Mouse (Mus musculus): ENCODE results near the gene Nectin4. TPM values are rescaled to one million over a fixed set of nuclear protein-coding genes. Genes with fewer than 3 reads are reported as not detected.

Nectin4 gene
- polyA plus RNA-seq, 1 experiment from 2014 or later, result 2.3 TPM

DNA sequence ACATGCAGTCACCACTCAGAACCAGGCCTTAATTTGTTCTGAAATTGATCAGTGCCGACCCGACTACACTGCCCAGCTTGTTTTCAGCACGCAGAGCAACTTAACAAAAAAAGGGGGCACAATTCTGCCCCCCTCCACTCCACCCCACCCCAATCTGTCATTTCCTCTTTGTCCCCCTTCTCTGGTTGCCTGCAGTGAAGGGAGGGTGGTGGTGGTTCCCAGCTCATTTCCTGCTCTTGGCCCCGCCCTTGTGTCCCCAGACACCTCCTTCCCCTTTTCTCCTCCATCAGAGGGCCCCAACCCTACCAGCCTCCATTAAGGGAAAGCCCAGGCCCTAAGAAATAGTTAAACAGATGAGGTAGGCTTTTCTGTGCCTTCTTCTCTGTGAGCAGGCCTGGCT, 20.2 kb downstream of the Nectin4 start:
- Histone ChIP-seq H3K4me2 (no peak overlapping the region), H3K4me3 (ENCODE audit: low read depth, low read length) (no peak overlapping the region), H3K27me3 (ENCODE audit: insufficient read depth, low read length) (no peaks in the 10 kb centered on the region), H3K9ac (no peak overlapping the region), H3K27ac (ENCODE audit: low read depth) (no peak overlapping the region), H3K4me1 (ENCODE audit: insufficient read depth) (no peaks in the 10 kb centered on the region), H3K9me3 (ENCODE audit: low read depth, low read length) (no peaks in the 10 kb centered on the region), H3K36me3 (ENCODE audit: insufficient read depth) (no peaks in the 10 kb centered on the region)
- TF ChIP-seq CTCF (IDR thresholded peaks at IDR 0.05; ENCODE audit: low read depth), result no peak
- WGBS, result 67% methylated on average over 4 of the region's 4 CpGs
- no peak for ATAC-seq (ENCODE audit: insufficient read depth)
- no peak for DNase-seq

DNA sequence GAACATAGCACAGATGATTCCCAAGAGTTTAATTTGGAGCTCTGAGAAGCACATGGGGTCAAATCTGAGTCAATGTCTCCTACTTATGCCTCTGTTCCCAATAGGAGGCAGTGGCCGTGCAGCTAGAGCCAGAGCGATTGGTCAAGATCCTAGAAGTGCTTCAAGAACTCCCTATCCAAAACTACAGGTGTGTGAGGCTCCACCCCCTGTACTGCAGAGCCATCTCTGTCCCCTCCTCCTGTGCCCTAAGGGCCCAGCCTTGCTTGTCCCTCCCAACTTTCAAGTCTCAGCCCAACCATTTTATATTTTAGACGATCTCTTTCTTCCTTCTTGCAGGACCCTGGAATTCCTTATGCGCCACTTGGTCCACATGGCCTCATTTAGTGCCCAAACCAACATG, 31.9 kb downstream of the Nectin4 start:
- Histone ChIP-seq H3K4me1 (ENCODE audit: insufficient read depth) (no peaks in the 10 kb centered on the region), H3K27ac (ENCODE audit: low read depth) (no peak overlapping the region), H3K4me3 (ENCODE audit: low read depth, low read length) (no peak overlapping the region), H3K4me2 (no peak overlapping the region), H3K9me3 (ENCODE audit: low read depth, low read length) (no peaks in the 10 kb centered on the region), H3K9ac (no peak overlapping the region), H3K27me3 (ENCODE audit: insufficient read depth, low read length) (no peaks in the 10 kb centered on the region), H3K36me3 (ENCODE audit: insufficient read depth) (no peaks in the 10 kb centered on the region)
- ATAC-seq (ENCODE audit: insufficient read depth), result no peak
- WGBS, result 71% methylated on average over 4 of the region's 4 CpGs
- DNase-seq, result no peak
- no peak for TF ChIP-seq CTCF (IDR thresholded peaks at IDR 0.05; ENCODE audit: low read depth)

DNA sequence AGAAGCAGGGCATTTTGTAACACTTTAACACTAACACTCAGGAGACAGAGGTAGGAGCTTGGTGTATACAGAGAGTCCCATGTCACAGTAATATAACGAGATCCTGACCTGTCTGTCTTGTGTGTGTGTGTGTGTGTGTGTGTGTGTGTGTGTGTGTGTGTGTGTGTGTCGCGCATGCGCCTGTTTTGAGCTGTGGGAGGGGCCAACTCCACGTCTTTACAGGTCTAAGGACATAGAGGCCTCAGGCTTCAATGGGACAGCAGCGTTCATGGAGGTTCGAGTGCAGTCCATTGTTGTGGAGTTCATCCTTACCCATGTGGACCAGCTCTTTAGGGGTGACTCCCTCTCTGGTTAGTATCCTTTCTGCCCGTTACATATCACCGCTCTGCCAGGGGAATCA, 33.1 kb downstream of the Nectin4 start:
- no peak for DNase-seq
- no peaks in the 10 kb centered on the region for H3K4me1 ChIP-seq (ENCODE audit: insufficient read depth)
- H3K27ac ChIP-seq (ENCODE audit: low read depth), result no peak overlapping the region
- no peaks in the 10 kb centered on the region for H3K36me3 ChIP-seq (ENCODE audit: insufficient read depth)
- WGBS, result 73% methylated on average over 9 of the region's 9 CpGs
- no peaks in the 10 kb centered on the region for H3K27me3 ChIP-seq (ENCODE audit: insufficient read depth, low read length)
- no peak for ATAC-seq (ENCODE audit: insufficient read depth)
- H3K4me2 ChIP-seq, result no peak overlapping the region
- H3K9me3 ChIP-seq (ENCODE audit: low read depth, low read length), result no peaks in the 10 kb centered on the region
- no peak for TF ChIP-seq CTCF (IDR thresholded peaks at IDR 0.05; ENCODE audit: low read depth)
- no peak overlapping the region for H3K4me3 ChIP-seq (ENCODE audit: low read depth, low read length)
- H3K9ac ChIP-seq, result no peak overlapping the region

DNA sequence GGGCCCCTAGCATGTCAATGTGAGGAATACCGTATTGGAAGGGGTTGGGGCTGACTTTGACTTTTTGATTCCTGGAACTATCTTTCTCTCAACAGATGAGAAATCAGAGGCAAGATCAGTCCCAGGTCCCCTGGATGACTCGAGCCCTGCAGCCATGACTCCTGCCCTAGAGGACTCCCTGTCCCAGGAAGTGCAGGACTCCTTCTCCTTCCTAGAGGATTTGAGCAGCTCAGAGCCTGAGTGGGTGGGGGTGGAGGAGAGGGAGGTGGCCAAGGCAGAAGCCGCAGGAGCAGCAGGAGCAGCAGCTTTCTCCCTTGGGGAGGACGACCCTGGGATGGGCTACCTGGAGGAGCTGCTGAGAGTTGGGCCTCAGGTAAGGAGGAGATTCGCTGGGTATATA, 37.4 kb downstream of the Nectin4 start:
- H3K36me3 ChIP-seq (ENCODE audit: insufficient read depth), result no peaks in the 10 kb centered on the region
- no peak overlapping the region for H3K4me3 ChIP-seq (ENCODE audit: low read depth, low read length)
- no peak for DNase-seq
- H3K4me1 ChIP-seq (ENCODE audit: insufficient read depth), result no peaks in the 10 kb centered on the region
- no peaks in the 10 kb centered on the region for H3K9me3 ChIP-seq (ENCODE audit: low read depth, low read length)
- no peak overlapping the region for H3K27ac ChIP-seq (ENCODE audit: low read depth)
- 64% methylated on average over 5 of the region's 5 CpGs for WGBS
- no peaks in the 10 kb centered on the region for H3K27me3 ChIP-seq (ENCODE audit: insufficient read depth, low read length)
- no peak overlapping the region for H3K4me2 ChIP-seq
- TF ChIP-seq CTCF (IDR thresholded peaks at IDR 0.05; ENCODE audit: low read depth), result no peak
- ATAC-seq (ENCODE audit: insufficient read depth), result no peak
- H3K9ac ChIP-seq, result no peak overlapping the region

DNA sequence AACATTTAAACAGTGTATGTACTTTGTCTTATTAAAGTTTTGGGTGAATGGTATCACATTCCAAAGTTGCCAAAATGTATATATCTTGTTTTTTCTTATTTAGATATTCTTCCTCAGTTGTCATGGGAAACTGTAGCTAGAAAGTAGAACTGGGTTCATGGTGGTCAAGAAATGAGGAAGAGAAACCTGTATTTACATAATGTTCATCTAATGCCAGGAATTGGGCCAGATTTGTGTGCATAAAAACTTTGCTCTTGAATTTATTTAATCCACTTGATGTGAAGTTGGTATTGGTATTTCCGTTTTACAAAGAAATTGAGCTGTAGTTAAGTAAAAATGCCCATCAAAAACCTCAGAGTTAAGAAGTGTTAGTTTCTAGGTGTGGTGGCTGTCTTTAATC, 40.3 kb downstream of the Nectin4 start:
- WGBS, result 87% methylated on average over 1 of the region's 1 CpGs

DNA sequence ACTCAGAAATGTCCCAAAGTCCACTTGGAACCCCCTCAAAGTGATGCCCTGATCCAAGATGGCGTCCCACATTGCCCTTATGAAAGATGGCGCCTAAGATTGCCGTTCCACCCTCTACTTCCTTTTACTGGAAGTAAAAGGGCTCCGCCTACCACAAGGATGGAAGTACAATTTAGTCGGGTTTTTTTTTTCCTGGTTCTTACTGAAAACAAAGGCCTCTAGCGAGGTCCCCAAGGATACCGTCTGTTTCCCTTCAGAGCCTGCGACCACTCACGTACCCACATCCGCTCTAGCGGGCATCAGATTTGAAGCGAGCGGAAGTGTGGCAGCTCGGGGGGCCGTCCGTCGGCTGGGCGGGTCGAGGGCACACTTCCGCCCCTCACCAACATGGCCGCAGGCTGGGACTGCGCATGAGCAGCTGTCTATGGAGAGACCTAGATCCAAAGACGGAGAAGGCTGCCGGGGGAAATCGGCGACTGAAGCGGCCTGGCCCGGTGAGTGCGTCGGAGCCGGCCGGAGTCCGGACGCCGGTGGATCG, 41.1 kb downstream of the Nectin4 start, which contains the start of gene Usf1:
Usf1 (plus strand) TSS at position 367 of the 538 bp plus-strand sequence.
- peak; percentile 96 for ATAC-seq (ENCODE audit: insufficient read depth)
- no peak for TF ChIP-seq CTCF (IDR thresholded peaks at IDR 0.05; ENCODE audit: low read depth)

More for the DNA sequence above, 40.3 kb downstream of the Nectin4 start:
- no peak for TF ChIP-seq CTCF (IDR thresholded peaks at IDR 0.05; ENCODE audit: low read depth)
- Histone ChIP-seq H3K9ac (no peak overlapping the region), H3K36me3 (ENCODE audit: insufficient read depth) (peaks cover 11% of the 10 kb centered on the region), H3K27ac (ENCODE audit: low read depth) (no peak overlapping the region), H3K27me3 (ENCODE audit: insufficient read depth, low read length) (no peaks in the 10 kb centered on the region), H3K4me2 (no peak overlapping the region), H3K4me3 (ENCODE audit: low read depth, low read length) (no peak overlapping the region), H3K4me1 (ENCODE audit: insufficient read depth) (no peaks in the 10 kb centered on the region), H3K9me3 (ENCODE audit: low read depth, low read length) (no peaks in the 10 kb centered on the region)
- DNase-seq (no peak), ATAC-seq (ENCODE audit: insufficient read depth) (no peak)

DNA sequence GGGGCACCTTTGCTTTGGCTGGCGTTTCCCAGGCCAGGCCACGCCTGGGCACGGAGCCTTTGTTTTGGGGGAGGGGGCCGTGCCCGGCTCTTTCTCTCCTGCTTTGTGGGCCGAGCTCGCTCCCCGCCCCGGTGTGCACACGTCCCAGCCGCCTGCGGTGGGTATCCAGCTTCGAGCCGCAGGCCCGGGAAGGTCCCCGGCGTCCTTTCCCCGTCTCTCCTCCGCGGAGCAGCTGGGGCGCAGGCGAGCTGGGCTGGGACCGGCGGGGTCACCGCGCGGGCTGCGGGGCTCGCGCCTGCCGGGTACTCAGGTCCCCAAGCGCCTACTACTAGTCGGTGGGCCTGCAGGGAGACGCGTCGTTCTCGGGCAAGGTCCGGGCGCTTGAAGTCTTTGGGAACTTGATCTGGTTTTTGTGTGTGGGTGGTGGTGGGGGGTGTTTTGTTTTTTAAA, 41.6 kb downstream of the Nectin4 start:
- H3K4me1 ChIP-seq (ENCODE audit: insufficient read depth), result no peaks in the 10 kb centered on the region
- H3K27ac ChIP-seq (ENCODE audit: low read depth), result peak overlapping the region; percentile 95
- ATAC-seq (ENCODE audit: insufficient read depth) (peak; percentile 83), DNase-seq (no peak)
- H3K9ac ChIP-seq, result peak overlapping the region; percentile 93
- no peaks in the 10 kb centered on the region for H3K9me3 ChIP-seq (ENCODE audit: low read depth, low read length)
- H3K4me3 ChIP-seq (ENCODE audit: low read depth, low read length), result peak overlapping the region; percentile 94
- H3K4me2 ChIP-seq, result peak overlapping the region; percentile 60
- TF ChIP-seq CTCF (IDR thresholded peaks at IDR 0.05; ENCODE audit: low read depth), result no peak
- no peaks in the 10 kb centered on the region for H3K27me3 ChIP-seq (ENCODE audit: insufficient read depth, low read length)
- under 1% methylated on average over 39 of the region's 39 CpGs for WGBS
- peaks cover 24% of the 10 kb centered on the region for H3K36me3 ChIP-seq (ENCODE audit: insufficient read depth)

More for the DNA sequence above, 41.1 kb downstream of the Nectin4 start, which contains the start of gene Usf1:
- H3K4me3 ChIP-seq (ENCODE audit: low read depth, low read length), result peak within 1 kb of the TSS; percentile 94
- H3K36me3 ChIP-seq (ENCODE audit: insufficient read depth), result peaks cover 19% of the 10 kb centered on the region
- under 1% methylated on average over 36 of the region's 36 CpGs for WGBS
- H3K9ac ChIP-seq, result peak within 1 kb of the TSS; percentile 93
- H3K27ac ChIP-seq (ENCODE audit: low read depth), result peak within 1 kb of the TSS; percentile 95
- H3K9me3 ChIP-seq (ENCODE audit: low read depth, low read length), result no peaks in the 10 kb centered on the region
- peak within 1 kb of the TSS; percentile 60 for H3K4me2 ChIP-seq
- no peaks in the 10 kb centered on the region for H3K27me3 ChIP-seq (ENCODE audit: insufficient read depth, low read length)
- no peaks in the 10 kb centered on the region for H3K4me1 ChIP-seq (ENCODE audit: insufficient read depth)
- DNase-seq, result peak; percentile 97

All from lung, embryonic 14.5 days (tissue).